Mouse (Mus musculus) urinary bladder, postnatal 25 days (tissue): ENCODE data around the gene Kcnh3.

Source experiments
- DNase-seq: peaks from one replicate; pipeline ENCODE4 v3.0.0; 2022; ENCODE audit warnings: low spot score

The Kcnh3 gene

DNA sequence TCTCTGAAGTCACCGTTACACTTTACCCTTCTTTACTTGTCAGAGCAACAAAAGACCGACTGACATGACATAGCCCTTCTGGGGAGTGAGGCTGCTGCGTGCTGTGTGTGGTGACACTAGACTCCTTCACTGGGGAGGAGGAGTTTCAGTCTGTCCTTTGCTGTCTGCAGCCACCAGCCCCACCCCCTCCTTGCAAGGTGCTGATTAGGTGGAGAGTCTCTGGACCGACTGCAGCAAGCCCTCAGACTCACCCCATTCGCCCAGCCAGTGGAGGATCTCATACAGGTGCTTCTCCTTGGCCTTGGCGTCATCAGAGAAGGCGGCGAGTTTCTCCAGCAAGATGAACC is 60.5 kb downstream of the Kcnh3 start:
- no peak for DNase-seq

DNA sequence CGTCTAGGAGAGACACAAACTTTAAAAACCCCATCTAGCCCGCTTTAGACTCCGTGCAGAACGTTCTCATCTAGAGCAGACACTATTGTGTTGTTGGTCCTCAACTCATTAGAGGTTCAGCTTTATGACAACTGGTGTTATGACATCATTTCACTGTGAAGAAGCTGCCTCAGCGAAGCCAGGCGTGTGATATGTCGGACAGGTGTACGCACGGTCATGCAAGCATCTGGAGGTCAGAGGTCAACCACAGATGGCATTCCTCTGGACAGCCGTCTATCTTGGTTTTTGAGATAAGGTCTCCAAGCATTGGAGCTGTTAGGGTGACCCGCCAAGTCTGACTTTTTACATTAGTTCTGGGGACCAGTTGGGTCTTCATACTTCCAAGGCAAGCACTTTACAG is 65.9 kb downstream of the Kcnh3 start:
- no peak for DNase-seq
